ENCODE assay signal across 10 mouse cellular contexts in genomic region chr5:72580088-72580969, GRCm38 (mm10). TPM values are rescaled to one million over a fixed set of nuclear protein-coding genes. Genes with fewer than 3 reads are reported as not detected.
DNase-seq lines count a peak whose midpoint lies in the region; ATAC-seq and TF ChIP-seq lines count a peak whose summit lies in the region.
"Not testable (repeated sequence)": the region's sequence is repeated elsewhere in the genome, so short reads cannot be mapped to it uniquely, and the experiment has no call there.
"Had no signal": no experiment of that assay in that cellular context is flagged by ENCODE, and none has a peak within 500 bp of the region (broad histone marks: within the 10 kb centered on the region; RNA-seq: fewer than 3 reads in every experiment).

No protein-coding gene starts in this region.

- peak overlapping the region; percentile 25 for H3K4me3 ChIP-seq in cerebellum, adult 2 months (replicated peaks; ENCODE audit: insufficient read depth, low read depth, low read length)
- peak overlapping the region; percentile 45 for H3K4me3 ChIP-seq in forebrain, embryonic 12.5 days (replicated peaks)
- H3K4me3 ChIP-seq in hindbrain, embryonic 11.5 days (ENCODE audit: low read depth, low read length), result peak overlapping the region; percentile 40
- peak overlapping the region; percentile 39 for H3K4me3 ChIP-seq in lung, embryonic 15.5 days
- peak overlapping the region; percentile 43 for H3K4me3 ChIP-seq in neural tube, embryonic 12.5 days
- peak overlapping the region; percentile 24 for H3K4me3 ChIP-seq in thymus, adult 2 months (ENCODE audit: control insufficient read depth, insufficient read depth, low read length)

- not testable (repeated sequence) for TF ChIP-seq CTCF in cerebellum, adult 2 months (IDR thresholded peaks at IDR 0.05; ENCODE audit: borderline replicate concordance, insufficient read depth, low read depth, low read length); thymus, adult 2 months (IDR thresholded peaks at IDR 0.05; ENCODE audit: borderline replicate concordance, control insufficient read depth, extremely low read depth, insufficient read depth, low read length, poor library complexity)

- H3K36me3 ChIP-seq in forebrain, embryonic 12.5 days (replicated peaks); hindbrain, embryonic 11.5 days (ENCODE audit: control insufficient read depth, insufficient read depth, low read length); lung, embryonic 15.5 days; neural tube, embryonic 12.5 days; thymus, adult 2 months (ENCODE audit: control insufficient read depth, insufficient read depth, low read length): not testable (repeated sequence)

- not testable (repeated sequence) for H3K27me3 ChIP-seq in cerebellum, adult 2 months (ENCODE audit: control insufficient read depth, insufficient read depth, low read length); hindbrain, embryonic 11.5 days (ENCODE audit: control insufficient read depth, insufficient read depth, low read length); neural tube, embryonic 12.5 days (replicated peaks); thymus, adult 2 months (ENCODE audit: control insufficient read depth, insufficient read depth, low read length)
- peaks cover 26% of the 10 kb centered on the region for H3K27me3 ChIP-seq in forebrain, embryonic 12.5 days
- H3K27me3 ChIP-seq in lung, embryonic 15.5 days, result peaks cover 32% of the 10 kb centered on the region

- WGBS in cerebellum, adult 2 months, result 3% methylated on average over 69 of the region's 73 CpGs
- WGBS in forebrain, embryonic 12.5 days, result 6% methylated on average over 57 of the region's 73 CpGs
- WGBS in hindbrain, embryonic 11.5 days, result 5% methylated on average over 51 of the region's 73 CpGs
- WGBS in lung, embryonic 15.5 days, result 5% methylated on average over 47 of the region's 73 CpGs
- 5% methylated on average over 69 of the region's 73 CpGs for WGBS in neural tube, embryonic 12.5 days
- 7% methylated on average over 65 of the region's 73 CpGs for WGBS in thymus, adult 2 months

- peak; percentile 76 for ATAC-seq in CD4-positive, CD25-positive, alpha-beta regulatory T cell, adult 4 months
- peak; percentile 83 for ATAC-seq in forebrain, embryonic 12.5 days (ENCODE audit: low FRiP score)
- peak; percentile 80 for ATAC-seq in hindbrain, embryonic 11.5 days (ENCODE audit: low FRiP score)
- ATAC-seq in lung, embryonic 15.5 days (ENCODE audit: borderline replicate concordance, extremely low read depth, low FRiP score, low TSS enrichment), result peak; percentile 57
- peak; percentile 78 for ATAC-seq in neural tube, embryonic 12.5 days (ENCODE audit: low FRiP score, low read depth)

- TF ChIP-seq POLR2A in cerebellum, adult 2 months (IDR thresholded peaks at IDR 0.05; ENCODE audit: borderline replicate concordance, insufficient read depth, low read length); thymus, adult 2 months (IDR thresholded peaks at IDR 0.05; ENCODE audit: control insufficient read depth, extremely low read depth, insufficient read depth, low read length, poor library complexity): not testable (repeated sequence)

- H3K4me1 ChIP-seq in cerebellum, adult 2 months (ENCODE audit: control insufficient read depth, insufficient read depth, low read length); forebrain, embryonic 12.5 days; hindbrain, embryonic 11.5 days (replicated peaks; ENCODE audit: control insufficient read depth, insufficient read depth, low read length); lung, embryonic 15.5 days; neural tube, embryonic 12.5 days; thymus, adult 2 months (replicated peaks; ENCODE audit: control insufficient read depth, insufficient read depth, low read length): not testable (repeated sequence)

- H3K4me2 ChIP-seq in forebrain, embryonic 12.5 days, result peak overlapping the region; percentile 73
- peak overlapping the region; percentile 83 for H3K4me2 ChIP-seq in hindbrain, embryonic 11.5 days (replicated peaks; ENCODE audit: low read depth, low read length)
- H3K4me2 ChIP-seq in lung, embryonic 15.5 days, result peak overlapping the region; percentile 80
- peak overlapping the region; percentile 78 for H3K4me2 ChIP-seq in neural tube, embryonic 12.5 days (replicated peaks)

- H3K9ac ChIP-seq in forebrain, embryonic 12.5 days, result peak overlapping the region; percentile 61
- H3K9ac ChIP-seq in hindbrain, embryonic 11.5 days (ENCODE audit: low read depth, low read length), result peak overlapping the region; percentile 37
- H3K9ac ChIP-seq in lung, embryonic 15.5 days, result not testable (repeated sequence)
- peak overlapping the region; percentile 64 for H3K9ac ChIP-seq in neural tube, embryonic 12.5 days

- not testable (repeated sequence) for H3K27ac ChIP-seq in cerebellum, adult 2 months (ENCODE audit: insufficient read depth, low read length); forebrain, embryonic 12.5 days; hindbrain, embryonic 11.5 days (ENCODE audit: low read depth, low read length); lung, embryonic 15.5 days; neural tube, embryonic 12.5 days; thymus, adult 2 months (ENCODE audit: control insufficient read depth, insufficient read depth, low read length)

- not testable (repeated sequence) for DNase-seq in cerebellum, adult 2 months
- DNase-seq in hindbrain, embryonic 11.5 days (ENCODE audit: low spot score), result peak; percentile 58
- peak; percentile 25 to 42 for DNase-seq in kidney, postnatal 4 days
- peak; percentile 9 for DNase-seq in thymus, adult 2 months

- not testable (repeated sequence) for H3K9me3 ChIP-seq in forebrain, embryonic 12.5 days; hindbrain, embryonic 11.5 days (ENCODE audit: control insufficient read depth, low read length); lung, embryonic 15.5 days; neural tube, embryonic 12.5 days

RNA-seq across cellular contexts. Expression of gene Zar1, which starts 0.7 kb away (rescaled TPM):
- polyA plus RNA-seq in CD4-positive, CD25-positive, alpha-beta regulatory T cell, adult 4 months (2017; shearing (Covaris generic)), result not detected
- 0.48 and 0.56 TPM in 2 replicates for polyA plus RNA-seq in cerebellum, adult 2 months (2012; rRNA removed)
- 1.1 and 1.8 TPM in 2 replicates for polyA plus RNA-seq in forebrain, embryonic 12.5 days (2016; fragmentation: Nextera tagmentation; extraction: Ambion mirVana)
- 2.1 and 4.4 TPM in 2 replicates for polyA plus RNA-seq in hindbrain, embryonic 11.5 days (2014; fragmentation: Nextera tagmentation; extraction: Ambion mirVana)
- not detected in 2 replicates for polyA plus RNA-seq in lung, embryonic 15.5 days (2015; fragmentation: Nextera tagmentation; extraction: Ambion mirVana)
- 3.5 and 4.2 TPM in 2 replicates for polyA plus RNA-seq in neural tube, embryonic 12.5 days (2016; fragmentation: Nextera tagmentation; extraction: Ambion mirVana)
- polyA plus RNA-seq in thymus, adult 2 months (2012; rRNA removed), result 0.66 and 1.2 TPM in 2 replicates
- polyA plus RNA-seq: lung, adult 2 months had no signal

RNA-seq across cellular contexts. Expression of gene Gm5868, which starts 7.0 kb away (rescaled TPM):
- not detected for polyA plus RNA-seq in CD4-positive, CD25-positive, alpha-beta regulatory T cell, adult 4 months (2017; shearing (Covaris generic))
- polyA plus RNA-seq in cerebellum, adult 2 months (2012; rRNA removed), result 0.49 and 0.82 TPM in 2 replicates
- polyA plus RNA-seq in forebrain, embryonic 12.5 days (2016; fragmentation: Nextera tagmentation; extraction: Ambion mirVana), result 3.2 and 3.5 TPM in 2 replicates
- 5.9 and 6.3 TPM in 2 replicates for polyA plus RNA-seq in hindbrain, embryonic 11.5 days (2014; fragmentation: Nextera tagmentation; extraction: Ambion mirVana)
- 0.14 and 0.16 TPM in 2 replicates for polyA plus RNA-seq in lung, embryonic 15.5 days (2015; fragmentation: Nextera tagmentation; extraction: Ambion mirVana)
- 10.5 and 11.0 TPM in 2 replicates for polyA plus RNA-seq in neural tube, embryonic 12.5 days (2016; fragmentation: Nextera tagmentation; extraction: Ambion mirVana)
- polyA plus RNA-seq in thymus, adult 2 months (2012; rRNA removed), result 0.15 TPM in 2 replicates
- polyA plus RNA-seq: gonadal fat pad, adult 2 months; lung, adult 2 months had no signal

RNA-seq across cellular contexts. Expression of gene Nfxl1, which starts 20.8 kb away (rescaled TPM):
- 1 to 10 TPM; 2.6 to 2.7 TPM for polyA plus RNA-seq in CD4-positive, CD25-positive, alpha-beta regulatory T cell, adult 4 months (2017; shearing (Covaris generic))
- polyA plus RNA-seq in cerebellum, adult 2 months (2012; rRNA removed), result 9.6 and 10.9 TPM in 2 replicates
- polyA plus RNA-seq in forebrain, embryonic 12.5 days (2016; fragmentation: Nextera tagmentation; extraction: Ambion mirVana), result 21.8 and 24.8 TPM in 2 replicates
- polyA plus RNA-seq in hindbrain, embryonic 11.5 days (2014; fragmentation: Nextera tagmentation; extraction: Ambion mirVana), result 23.6 and 26.0 TPM in 2 replicates
- polyA plus RNA-seq in lung, embryonic 15.5 days (2015; fragmentation: Nextera tagmentation; extraction: Ambion mirVana), result 15.1 and 16.7 TPM in 2 replicates
- 22.0 and 22.9 TPM in 2 replicates for polyA plus RNA-seq in neural tube, embryonic 12.5 days (2016; fragmentation: Nextera tagmentation; extraction: Ambion mirVana)
- 6.3 and 7.8 TPM in 2 replicates for polyA plus RNA-seq in thymus, adult 2 months (2012; rRNA removed)
